Mouse (Mus musculus): ENCODE results near the gene Cdc42ep2.

Cdc42ep2 gene

DNA sequence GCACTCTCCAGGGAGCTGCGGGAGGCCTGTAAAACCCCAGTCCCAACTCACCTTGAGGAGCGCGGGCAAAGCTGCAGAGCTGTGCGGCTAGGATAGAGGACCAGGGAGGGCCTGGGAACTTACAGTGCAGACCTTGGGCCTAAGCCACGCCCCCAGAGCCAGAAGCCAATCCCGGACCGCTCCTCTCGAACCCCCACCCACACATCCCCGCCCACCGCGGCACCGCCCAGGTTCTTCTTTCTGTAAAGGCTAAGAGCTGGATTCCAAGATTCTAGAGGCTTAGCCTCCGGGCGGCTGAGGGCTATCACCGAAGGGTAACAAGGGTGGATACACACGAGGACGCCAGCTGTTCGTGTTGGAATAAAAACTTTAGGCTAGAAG is at the start of gene Cdc42ep2:
Gene Cdc42ep2, minus strand, starts transcription at position 104 of the 381 bp plus-strand sequence.
- DNase-seq (ENCODE audit: low read depth, low spot score): peak; percentile 98

DNA sequence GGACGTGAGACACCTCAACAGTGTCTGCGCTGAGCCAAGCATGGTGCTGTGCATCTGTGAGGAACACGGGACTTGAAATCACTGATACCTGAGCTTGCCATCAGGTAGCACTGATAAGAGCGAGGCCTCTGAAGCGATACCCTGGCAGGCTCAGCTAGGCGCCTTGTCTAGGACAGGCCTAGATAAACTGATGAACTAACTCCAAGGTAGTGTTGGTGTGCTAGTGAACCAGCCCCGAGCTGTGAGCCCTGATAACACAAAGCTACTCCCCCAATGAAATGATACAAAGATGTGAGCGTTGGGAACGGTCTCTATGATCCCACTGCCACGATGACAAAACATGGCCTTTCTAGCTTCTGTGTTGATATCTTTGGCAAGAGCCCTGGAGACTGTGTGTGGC is 43.0 kb upstream of the Cdc42ep2 start:
- no peak for DNase-seq (ENCODE audit: low read depth, low spot score)

DNA sequence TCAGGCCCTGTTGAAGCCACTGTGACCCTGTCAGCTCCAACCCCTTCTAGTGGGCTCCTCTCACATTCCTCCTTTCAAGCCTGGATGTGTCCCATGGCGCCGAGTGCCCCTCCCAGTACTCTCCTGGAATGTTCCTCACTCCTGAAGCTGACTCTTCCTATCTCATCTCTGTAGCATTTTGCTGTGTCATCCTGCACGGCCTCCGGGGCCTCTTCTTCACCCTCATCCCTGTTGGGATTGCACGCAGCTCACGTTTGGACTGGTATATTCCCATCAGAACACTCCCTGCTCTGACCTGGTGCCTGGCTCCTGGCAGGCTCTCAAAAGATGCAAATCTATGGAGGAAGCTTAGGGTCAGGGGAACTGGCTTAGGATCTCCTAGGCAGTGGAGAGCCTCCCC is 42.2 kb upstream of the Cdc42ep2 start:
- peak; percentile 79 for DNase-seq (ENCODE audit: low read depth, low spot score)

DNA sequence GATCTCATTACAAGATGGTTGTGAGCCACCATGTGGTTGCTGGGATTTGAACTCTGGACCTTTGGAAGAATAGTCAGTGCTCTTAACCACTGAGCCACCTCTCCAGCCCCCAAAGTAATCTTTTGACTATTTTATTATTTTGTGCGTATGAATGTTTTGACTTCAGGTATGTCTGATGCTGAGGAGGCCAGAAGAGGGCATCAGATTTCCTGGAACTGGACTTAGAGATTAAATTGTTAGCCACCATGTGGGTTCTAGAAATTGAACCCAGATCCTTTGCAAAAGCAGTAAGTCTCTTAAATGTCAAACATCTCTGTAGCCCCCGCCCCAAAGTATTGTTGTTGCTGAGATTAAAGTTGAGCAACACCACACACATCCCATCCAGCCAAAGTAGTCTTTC is 41.3 kb upstream of the Cdc42ep2 start:
- DNase-seq (ENCODE audit: low read depth, low spot score): no peak

DNA sequence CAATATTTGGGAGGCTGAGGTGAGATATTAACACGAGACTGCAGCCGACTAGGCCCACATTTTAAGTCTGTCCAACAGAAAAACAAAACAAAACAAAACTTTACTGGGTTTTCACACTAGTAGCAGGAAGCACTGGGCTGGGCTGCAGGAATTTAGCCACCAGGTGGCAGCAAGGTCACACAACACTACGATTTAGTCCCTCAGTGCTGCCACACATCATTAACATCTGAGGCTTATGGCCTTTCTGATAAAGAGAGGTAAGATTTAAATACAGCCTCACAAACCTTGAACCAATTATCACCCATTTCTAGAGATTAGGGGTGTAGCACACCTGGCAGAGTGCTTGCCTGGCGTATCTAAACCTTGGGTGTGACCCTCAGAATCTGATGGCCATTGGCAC is 40.7 kb upstream of the Cdc42ep2 start:
- DNase-seq (ENCODE audit: low read depth, low spot score): peak; percentile 87

DNA sequence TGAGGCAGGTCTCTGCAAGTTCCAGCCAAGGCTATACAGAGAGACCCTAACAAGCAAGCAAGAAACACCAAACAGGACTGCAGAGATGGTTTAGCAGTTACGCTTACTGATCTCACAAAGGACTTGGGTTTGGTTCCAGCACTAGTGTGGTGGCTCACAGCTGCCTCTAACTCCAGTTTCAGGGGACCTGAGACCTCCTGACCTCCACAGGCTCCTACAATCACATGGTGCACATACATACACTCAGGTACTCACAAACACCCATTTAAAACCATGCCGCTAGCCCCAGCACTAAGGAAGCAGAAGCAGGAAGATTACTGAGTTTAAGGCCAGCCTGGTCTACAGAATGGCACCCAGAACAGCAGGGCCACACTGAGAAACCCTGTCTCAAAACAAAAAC is 40.2 kb upstream of the Cdc42ep2 start:
- DNase-seq (ENCODE audit: low read depth, low spot score): no peak

DNA sequence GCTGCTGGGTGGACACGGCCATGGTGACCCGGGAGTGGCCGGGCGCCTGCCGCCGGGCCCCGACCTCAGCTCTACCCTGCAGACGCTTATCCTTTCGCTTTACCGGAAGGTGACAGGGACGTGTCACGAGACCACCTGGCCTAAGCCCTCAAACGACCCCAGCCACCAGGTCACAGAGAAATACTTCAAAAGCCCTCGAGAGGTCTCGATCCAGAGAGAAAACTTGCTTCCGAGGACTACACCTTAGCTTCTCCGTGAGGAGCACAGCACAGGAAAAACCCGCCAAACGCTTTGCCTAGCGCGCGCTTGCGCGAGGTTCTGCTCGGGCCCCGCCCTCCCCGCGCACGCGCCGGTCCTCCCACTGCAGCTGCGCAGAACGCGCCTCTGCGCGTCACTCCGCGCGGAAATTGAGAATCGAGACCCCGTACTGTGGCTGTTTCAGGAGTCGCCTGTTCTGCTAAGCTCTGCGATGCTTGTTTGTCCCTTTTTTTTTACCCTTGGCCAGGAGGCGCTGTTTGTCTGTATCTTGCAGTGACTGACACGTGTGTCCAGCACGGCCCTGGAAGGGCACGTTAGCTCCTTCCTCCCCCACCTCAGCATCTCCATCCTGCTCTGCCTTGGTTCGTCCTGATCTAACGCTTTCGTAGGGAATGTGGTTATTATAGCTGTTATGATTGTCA is 39.4 kb upstream of the Cdc42ep2 start, which contains the start of gene Pola2:
Gene Pola2, minus strand, starts transcription at position 320 of the 680 bp plus-strand sequence.
- peak; percentile 94 for DNase-seq (ENCODE audit: low read depth, low spot score)

DNA sequence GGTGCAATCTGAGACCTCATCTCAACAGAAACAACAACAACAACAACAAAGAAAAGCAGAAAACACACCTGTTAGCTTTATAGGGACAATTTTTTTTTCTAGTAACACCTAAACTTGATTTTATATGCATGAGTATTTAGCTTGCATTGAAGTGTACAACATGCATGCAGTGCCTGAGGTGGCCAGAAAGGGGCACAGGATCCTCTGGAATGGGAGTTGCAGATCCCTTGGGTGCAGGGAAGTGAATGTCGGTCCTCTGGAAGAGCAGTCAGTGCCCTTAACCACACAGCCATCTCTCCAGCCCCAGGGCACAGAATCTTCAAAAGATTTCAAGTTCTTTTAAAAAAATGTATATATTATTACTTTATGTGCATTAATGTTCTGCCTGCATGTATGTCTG is 38.0 kb upstream of the Cdc42ep2 start:
- peak; percentile 40 for DNase-seq (ENCODE audit: low read depth, low spot score)

DNA sequence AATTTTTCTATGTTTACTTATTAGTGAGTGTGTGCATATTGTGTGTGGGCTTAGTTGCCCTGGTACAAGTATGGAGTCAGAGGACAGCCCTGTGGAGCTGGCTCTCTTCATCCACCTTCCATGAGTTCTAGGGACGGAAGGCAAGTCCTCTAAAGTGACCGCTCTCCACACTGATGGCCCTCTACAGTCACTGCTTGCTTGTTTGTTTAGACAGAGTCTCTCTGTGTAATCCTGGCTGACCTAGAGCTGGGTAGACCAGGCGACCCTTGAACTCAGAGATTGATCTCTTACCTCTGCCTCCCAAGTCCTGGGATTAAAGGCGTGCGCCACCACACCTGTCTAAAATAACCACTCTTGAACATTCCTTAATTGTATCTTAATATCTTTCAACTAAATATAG is 32.8 kb upstream of the Cdc42ep2 start:
- no peak for DNase-seq (ENCODE audit: low read depth, low spot score)

DNA sequence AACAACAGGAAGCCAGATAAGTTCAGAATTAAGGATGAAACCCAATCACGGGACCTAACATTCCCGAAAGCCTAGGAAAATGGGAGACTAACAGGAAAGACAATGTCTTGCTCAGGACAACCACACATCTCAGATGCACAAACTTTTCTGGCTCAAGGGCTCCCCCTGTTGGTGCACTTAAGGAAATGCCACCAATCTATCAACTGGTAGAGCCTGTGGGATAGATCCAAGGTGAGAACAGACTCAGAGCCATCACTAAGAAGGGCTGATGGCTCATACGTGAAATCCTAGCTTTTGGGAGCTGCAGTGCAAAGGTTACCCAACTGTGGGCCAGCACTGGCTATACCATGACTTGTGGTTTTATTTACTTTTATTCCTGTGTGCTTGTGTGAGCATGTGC is 32.1 kb upstream of the Cdc42ep2 start:
- peak; percentile 87 for DNase-seq (ENCODE audit: low read depth, low spot score)

DNA sequence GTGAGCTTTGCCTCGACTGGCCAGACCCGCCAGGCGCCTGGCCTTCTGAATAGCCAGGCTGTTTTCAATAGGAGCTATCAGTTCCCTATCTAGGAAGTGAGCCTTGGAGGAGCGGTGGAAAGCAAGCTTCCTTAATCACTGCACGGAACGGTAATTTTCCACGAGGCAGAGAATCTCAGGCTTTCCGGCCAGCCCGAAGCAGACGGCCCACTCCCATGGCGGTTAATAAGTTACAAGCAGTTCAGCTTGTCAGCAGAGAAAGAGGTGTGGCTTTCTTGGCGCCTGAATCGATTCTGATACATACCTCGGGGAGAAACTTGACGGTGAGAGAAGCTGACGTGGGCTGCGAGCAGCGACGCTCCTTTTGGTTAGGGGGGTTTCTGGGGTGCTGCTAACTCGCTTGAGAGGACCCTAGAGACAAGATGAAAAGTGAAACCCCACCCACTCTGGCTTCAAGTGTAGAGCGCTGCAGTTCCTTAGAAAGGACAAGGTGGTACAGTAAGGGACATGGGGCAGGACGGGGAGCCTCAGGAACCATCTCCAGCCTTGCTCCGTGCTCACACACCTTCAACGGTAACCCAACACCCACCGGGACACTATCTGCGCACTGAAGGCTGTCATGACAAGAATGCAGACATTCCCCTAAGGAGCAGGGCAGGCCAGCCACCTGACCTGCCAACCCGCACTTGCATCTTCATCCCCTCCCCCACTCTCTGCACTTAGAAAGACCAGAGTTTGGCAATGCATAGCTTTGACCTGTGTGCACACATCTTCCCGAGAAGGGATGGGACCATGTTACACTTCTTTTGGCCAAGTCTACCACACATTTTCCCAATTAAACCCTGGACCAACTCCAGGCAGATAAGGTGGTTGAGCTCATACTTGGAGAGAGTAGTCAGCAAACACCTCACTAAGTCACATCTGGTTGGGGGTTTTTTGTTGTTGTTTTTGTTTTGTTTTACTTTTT is 31.4 kb upstream of the Cdc42ep2 start:
- peak; percentile 37 for DNase-seq (ENCODE audit: low read depth, low spot score)

DNA sequence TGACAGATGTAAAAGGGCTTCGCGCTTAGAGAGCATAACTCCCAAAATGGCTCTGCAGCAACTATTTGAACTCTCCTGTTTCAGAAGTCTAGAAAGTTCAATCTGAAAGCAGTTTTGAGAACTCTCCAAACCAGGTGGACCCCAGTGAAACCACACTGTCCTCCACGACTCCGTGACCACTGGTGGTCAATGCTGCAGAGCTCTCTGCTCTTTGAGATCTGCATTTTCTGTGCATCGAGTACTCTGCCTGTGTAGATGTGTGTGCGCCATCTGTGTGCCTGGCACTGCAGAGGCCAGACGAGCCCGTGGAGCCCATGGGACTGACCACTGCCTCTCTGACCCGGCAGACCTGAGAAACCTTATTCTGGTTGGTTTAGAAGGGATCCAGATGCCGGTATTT is 30.3 kb upstream of the Cdc42ep2 start:
- DNase-seq (ENCODE audit: low read depth, low spot score): no peak

DNA sequence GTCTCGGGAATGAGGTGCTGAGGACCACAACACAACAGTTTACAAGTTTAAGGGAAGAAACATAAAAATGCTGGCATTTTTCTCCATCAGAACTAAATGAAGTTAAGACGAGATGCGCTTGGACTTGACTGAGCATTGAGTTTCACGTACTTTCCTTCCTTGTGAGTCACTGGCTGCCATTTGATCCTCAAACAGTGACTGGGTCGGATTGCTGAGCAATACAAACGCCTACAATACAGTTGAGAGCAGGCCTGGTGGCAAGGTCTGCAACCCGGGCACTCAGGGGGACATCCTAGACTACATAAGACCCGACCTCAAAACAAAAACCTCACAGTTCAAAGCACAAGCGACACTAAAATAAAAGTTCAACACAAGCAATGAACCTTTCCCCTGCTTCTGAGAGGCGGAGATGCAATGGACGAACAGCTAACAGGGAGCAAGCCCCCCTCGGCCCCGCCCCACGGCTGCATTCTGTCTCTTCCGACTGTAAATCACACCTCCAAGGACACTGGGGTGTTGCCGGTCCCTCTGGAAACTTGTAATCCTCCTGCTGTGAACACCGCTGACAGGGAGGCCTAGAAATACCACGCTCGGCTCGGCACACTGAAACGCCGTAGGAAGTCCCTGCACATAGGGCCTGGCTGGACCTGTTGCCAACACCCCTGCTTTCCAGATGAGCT is 29.6 kb upstream of the Cdc42ep2 start:
- peak; percentile 63 for DNase-seq (ENCODE audit: low read depth, low spot score)

DNA sequence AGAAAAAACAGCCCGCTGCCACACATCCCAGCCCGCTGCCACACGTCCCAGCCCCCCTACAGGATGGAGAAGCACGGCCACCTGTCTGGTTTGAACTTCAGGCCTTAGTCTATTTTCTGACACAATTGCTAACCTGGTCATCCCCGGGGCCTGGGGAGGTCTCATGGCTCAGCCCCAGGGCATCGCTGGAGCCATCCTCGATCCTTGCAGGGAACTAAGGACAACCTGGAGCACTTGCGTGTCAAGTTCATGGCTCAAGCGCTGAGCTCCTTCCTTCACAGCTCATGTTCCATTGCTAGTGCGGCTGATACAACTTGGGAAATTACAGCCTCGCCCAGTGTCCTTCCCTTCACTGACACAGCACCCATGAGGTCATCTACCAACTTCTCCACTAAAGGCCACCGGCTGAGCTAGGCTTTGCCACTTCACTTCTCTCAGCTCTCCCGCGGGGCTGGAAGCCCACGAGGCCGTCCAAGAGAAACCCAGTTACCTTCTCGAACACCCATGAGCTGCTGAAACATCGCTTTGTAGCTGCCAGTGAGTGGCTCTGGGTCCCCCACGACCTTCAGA is 28.7 kb upstream of the Cdc42ep2 start:
- DNase-seq (ENCODE audit: low read depth, low spot score): no peak

DNA sequence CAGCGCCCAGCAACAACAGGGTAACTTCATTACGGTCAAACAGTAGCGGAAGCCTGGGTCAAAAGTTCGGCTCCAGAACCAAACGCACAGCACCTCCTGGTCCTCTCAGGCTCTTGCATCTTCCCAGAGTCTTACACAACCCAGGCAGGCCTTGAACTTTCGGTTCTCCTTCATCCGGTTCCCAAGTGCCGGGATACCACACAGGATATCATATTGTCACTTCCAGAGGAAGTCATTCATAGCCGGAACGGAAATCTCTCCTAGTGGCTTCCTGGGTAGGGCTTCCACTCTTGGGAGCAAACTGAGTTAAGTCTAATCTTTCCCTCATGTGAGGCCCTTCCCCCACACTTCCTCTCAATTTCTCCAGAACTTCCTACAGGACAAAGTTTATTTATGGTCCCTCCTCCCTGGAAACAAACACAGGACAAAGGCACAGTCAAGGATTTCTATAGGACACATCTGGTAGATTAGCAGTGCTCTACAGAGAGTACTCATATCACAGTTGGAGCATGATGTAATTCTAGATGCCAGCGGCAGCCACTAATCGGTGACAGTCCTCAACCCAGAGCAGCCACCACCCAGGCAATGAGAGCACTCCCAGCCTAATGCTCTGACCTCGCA is 27.6 kb upstream of the Cdc42ep2 start:
- no peak for DNase-seq (ENCODE audit: low read depth, low spot score)

DNA sequence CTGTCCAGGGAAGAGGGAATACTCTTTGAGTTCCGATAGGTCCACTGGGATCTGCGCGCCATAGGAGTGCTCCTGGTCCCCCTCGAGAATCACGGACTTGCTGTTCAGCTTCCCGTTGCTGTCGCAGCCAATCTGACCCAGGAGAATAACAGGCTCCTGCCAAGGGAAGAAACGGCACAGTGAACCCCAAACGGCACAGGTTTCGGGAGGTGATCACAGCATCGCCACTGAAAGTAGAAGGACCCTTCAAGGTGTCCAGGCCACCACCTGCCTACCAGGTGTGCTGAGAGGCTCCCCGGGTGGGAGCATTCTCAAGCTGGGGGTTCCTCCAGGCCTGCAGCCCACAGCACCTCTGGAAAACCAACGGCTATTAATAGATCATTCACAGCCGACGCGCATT is 27.0 kb upstream of the Cdc42ep2 start:
- no peak for DNase-seq (ENCODE audit: low read depth, low spot score)

DNA sequence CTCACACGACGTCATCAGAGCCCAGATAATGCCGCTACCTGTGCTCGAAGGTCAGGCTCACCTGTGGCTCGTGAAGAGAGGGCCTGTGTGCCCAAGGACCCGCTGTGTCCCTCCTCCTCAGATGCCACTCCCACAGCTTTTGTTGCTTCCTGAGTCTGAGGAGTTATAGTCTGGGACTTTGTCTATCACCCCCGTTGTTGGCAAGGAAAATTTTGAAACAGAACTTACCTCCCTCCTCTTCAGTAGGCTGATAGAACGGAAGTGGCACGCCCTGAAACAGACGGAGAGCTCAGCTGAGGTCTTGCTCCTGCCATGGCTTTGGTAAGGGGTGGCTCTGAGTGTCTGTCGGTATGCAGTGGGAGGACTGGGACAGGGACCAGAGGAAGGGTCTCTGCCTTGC is 25.6 kb upstream of the Cdc42ep2 start:
- DNase-seq (ENCODE audit: low read depth, low spot score): no peak

DNA sequence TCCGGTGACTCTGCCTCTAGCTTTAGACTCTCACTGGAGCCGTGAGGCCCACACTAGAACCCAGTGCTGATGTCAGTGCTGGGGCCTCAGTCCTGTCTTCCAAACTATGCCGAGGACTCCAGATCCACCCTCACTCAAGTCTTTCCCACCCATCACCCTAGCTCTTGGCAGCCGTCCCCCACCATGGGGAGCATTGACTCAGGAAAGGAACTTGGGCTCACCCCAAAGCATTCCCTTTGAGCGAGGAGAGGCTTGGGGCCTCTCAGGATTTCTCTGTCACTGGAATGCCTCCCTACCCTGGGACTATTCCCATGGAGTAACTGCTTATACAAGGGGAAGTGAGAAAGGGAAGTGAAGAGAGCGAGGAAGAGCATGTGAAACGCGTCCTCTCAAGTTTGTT is 21.3 kb upstream of the Cdc42ep2 start:
- DNase-seq (ENCODE audit: low read depth, low spot score): no peak

DNA sequence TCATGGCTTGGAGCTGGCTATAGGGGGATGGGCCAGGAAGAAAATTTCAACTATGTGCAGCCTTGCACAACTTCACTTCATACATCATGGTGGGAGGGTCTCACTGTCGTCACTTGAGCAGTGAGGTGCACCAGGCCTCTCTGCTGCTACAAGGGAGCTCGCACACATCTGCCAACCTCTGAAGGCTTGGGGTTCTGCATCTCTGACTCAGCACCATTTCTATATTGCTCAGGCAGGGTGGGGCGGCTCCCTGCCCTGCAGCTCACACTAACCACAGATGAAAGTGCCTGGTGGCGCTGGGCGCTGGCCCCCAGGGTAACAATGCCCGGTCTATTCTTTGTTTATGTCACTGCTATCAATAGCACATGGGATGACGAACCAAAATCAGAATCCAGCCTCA is 20.4 kb upstream of the Cdc42ep2 start:
- DNase-seq (ENCODE audit: low read depth, low spot score): no peak

DNA sequence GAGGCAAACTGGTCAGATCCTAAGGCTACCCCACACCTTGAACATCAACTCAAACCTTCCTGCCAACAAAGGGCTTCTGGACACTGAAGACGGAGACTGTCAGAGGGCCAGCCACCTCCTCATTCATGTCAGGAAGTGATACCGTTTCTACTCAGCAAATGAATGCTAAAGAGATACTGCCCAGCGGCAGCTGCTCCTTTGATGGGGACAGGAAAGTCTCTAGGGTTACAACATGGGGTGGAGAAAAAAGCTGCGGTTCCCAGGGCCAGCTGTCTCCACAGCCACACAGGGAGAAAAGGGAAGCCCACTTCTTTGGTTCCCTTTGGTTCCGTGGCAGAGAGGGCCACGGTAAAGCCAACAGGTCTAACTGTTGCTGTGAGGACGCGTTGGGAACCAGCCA is 19.5 kb upstream of the Cdc42ep2 start:
- no peak for DNase-seq (ENCODE audit: low read depth, low spot score)

DNA sequence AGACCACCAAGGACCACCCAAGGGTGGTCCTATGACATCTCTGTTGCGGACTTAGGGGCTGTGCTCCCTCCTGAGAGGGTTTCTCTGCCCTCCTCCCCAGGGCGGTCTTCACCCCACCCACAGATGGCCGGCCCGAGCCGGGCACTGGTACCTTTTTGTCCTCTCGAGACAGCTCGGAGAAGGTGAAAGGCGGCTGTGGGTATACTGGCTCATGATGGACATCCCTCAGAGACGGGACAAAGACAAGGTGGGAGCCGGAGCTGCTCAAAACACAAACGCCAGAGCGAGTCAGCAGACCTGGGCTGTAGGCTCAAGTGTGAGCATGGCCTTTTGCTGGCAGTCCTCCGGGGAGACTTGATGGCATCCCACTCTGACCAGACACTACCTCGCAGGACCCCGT is 18.8 kb upstream of the Cdc42ep2 start:
- DNase-seq (ENCODE audit: low read depth, low spot score): no peak

DNA sequence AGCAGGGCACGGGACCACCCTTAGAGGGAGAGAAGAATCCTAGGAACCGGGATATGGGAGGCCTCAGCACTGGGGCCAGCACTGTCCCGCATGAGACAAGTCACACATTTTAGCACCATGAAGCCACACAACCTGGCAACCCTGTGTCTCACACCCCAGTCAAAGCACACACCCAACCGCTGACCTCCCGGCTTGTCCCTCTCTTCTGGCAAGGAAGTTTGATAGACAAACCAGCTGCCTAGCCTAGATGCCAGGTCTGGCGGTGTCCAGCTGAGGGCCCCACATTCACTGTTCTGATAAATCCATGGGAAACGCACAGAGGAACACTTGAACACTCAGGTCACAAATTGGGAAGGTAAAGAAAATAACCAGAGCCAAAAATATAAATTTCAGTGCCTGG is 18.0 kb upstream of the Cdc42ep2 start:
- DNase-seq (ENCODE audit: low read depth, low spot score): no peak

All from ZHBTc4 (cell line).